Mouse (Mus musculus): ENCODE measurements around the gene Ercc6. TPM values are rescaled to one million over a fixed set of nuclear protein-coding genes. Genes with fewer than 3 reads are reported as not detected.

Ercc6 gene
- total RNA-seq (2021), result 10 to 100 TPM; 18.4 to 18.5 TPM
- long read RNA-seq, experiment 1, partial matches to known transcripts, result 1 of 4 reads
- long read RNA-seq, experiment 1, other reads (novel, unspliced or antisense), result 3 of 4 reads
- long read RNA-seq, experiment 2, partial matches to known transcripts, result 1 of 3 reads
- long read RNA-seq, experiment 2, other reads (novel, unspliced or antisense), result 2 of 3 reads

- peak; percentile 93 to 94 for DNase-seq (ENCODE audit: low spot score in 2 of 2)
Measured at GRCm38 (mm10) chr14:32513336-32514032, at the start of gene Ercc6. Gene Ercc6 (plus strand): TSS chr14:32513521.

GRCm38 (mm10) chr14:32464601-32465505, 48.5 kb upstream of the Ercc6 start, which contains the start of gene Slc18a3:
Gene Slc18a3 (minus strand): TSS chr14:32464850.
- no peak for DNase-seq (ENCODE audit: low spot score in 2 of 2)

- no peak for DNase-seq (ENCODE audit: low spot score in 2 of 2)
Measured at GRCm38 (mm10) chr14:32465506-32465870, 47.8 kb upstream of the Ercc6 start.

GRCm38 (mm10) chr14:32465889-32466288, 47.4 kb upstream of the Ercc6 start, which contains the start of gene Chat:
Gene Chat (minus strand): TSS chr14:32465989.
- DNase-seq (ENCODE audit: low spot score in 2 of 2), result no peak

GRCm38 (mm10) chr14:32467606-32468005, 45.7 kb upstream of the Ercc6 start:
- DNase-seq (ENCODE audit: low spot score in 2 of 2), result no peak

- DNase-seq (ENCODE audit: low spot score in 2 of 2), result peak; percentile 70 to 77
Measured at GRCm38 (mm10) chr14:32472996-32473395, 40.3 kb upstream of the Ercc6 start.

GRCm38 (mm10) chr14:32476559-32476958, 36.8 kb upstream of the Ercc6 start:
- no peak for DNase-seq (ENCODE audit: low spot score in 2 of 2)

- DNase-seq (ENCODE audit: low spot score in 2 of 2), result no peak
Measured at GRCm38 (mm10) chr14:32477581-32477980, 35.7 kb upstream of the Ercc6 start.

GRCm38 (mm10) chr14:32482061-32482460, 31.3 kb upstream of the Ercc6 start:
- no peak for DNase-seq (ENCODE audit: low spot score in 2 of 2)

GRCm38 (mm10) chr14:32492521-32492920, 20.8 kb upstream of the Ercc6 start:
- DNase-seq (ENCODE audit: low spot score in 2 of 2), result peak; percentile 34 to 52

- DNase-seq (ENCODE audit: low spot score in 2 of 2), result no peak
Measured at GRCm38 (mm10) chr14:32496115-32496850, 17.0 kb upstream of the Ercc6 start.

GRCm38 (mm10) chr14:32501303-32501702, 12.0 kb upstream of the Ercc6 start:
- no peak for DNase-seq (ENCODE audit: low spot score in 2 of 2)

GRCm38 (mm10) chr14:32502764-32503688, 10.3 kb upstream of the Ercc6 start:
- no peak for DNase-seq (ENCODE audit: low spot score in 2 of 2)

- no peak for DNase-seq (ENCODE audit: low spot score in 2 of 2)
Measured at GRCm38 (mm10) chr14:32503897-32504296, 9.4 kb upstream of the Ercc6 start.

GRCm38 (mm10) chr14:32506329-32506728, 7.0 kb upstream of the Ercc6 start:
- DNase-seq (ENCODE audit: low spot score in 2 of 2), result no peak

- DNase-seq (ENCODE audit: low spot score in 2 of 2), result no peak
Measured at GRCm38 (mm10) chr14:32507216-32507615, 6.1 kb upstream of the Ercc6 start.

- no peak for DNase-seq (ENCODE audit: low spot score in 2 of 2)
Measured at GRCm38 (mm10) chr14:32508105-32508835, 5.1 kb upstream of the Ercc6 start.

GRCm38 (mm10) chr14:32509443-32509961, 3.8 kb upstream of the Ercc6 start:
- no peak for DNase-seq (ENCODE audit: low spot score in 2 of 2)

- no peak for DNase-seq (ENCODE audit: low spot score in 2 of 2)
Measured at GRCm38 (mm10) chr14:32512912-32513311, 409 bp upstream of the Ercc6 start.
